Mouse (Mus musculus) left cerebral cortex, adult 8-10 months (tissue): ENCODE data around the gene Plekha7. TPM values are rescaled to one million over a fixed set of nuclear protein-coding genes. Genes with fewer than 3 reads are reported as not detected.
"Not testable (repeated sequence)": the region's sequence is repeated elsewhere in the genome, so short reads cannot be mapped to it uniquely, and the experiment has no call there.

Source experiments
- DNase-seq, 2 experiments: peaks; one replicate each; pipeline ENCODE4 v3.0.0; 2022; ENCODE audit warnings: low spot score in 2 of 2
- total RNA-seq, 4 experiments: library from RNA; stranded (reverse); gene quantifications; 2 replicates each; pipeline ENCODE4 v1.2.4; 2022

Gene Plekha7
- total RNA-seq, 4 experiments from 2014 or later, result 24.7 to 30.1 (median 27.0) TPM

- DNase-seq, result not testable (repeated sequence)
These were observed 223.8 kb downstream of the Plekha7 start, which contains the start of gene Gm4353 for GRCm38 (mm10) chr7:116084366-116084765. TSS of gene Gm4353 (minus strand) at chr7:116084635.

Other genes with a start within 250 kb of the Plekha7 start
- 1 to 10 TPM; 2.7 to 3.7 (median 3.2) TPM for gene Gm4353, start 223.7 kb downstream of the Plekha7 start, total RNA-seq
- 100 to 1,000 TPM; 189 to 241 (median 224) TPM for gene Rps13, start 25.8 kb upstream of the Plekha7 start, total RNA-seq
- gene Pik3c2a, start 135.1 kb upstream of the Plekha7 start, total RNA-seq, result 10 to 100 TPM; 28.0 to 31.7 (median 29.5) TPM
- 10 to 100 TPM; 25.7 to 28.7 (median 28.2) TPM for gene Nucb2, start 196.0 kb upstream of the Plekha7 start, total RNA-seq